Mouse (Mus musculus): ENCODE measurements around the gene Ppid. TPM values are rescaled to one million over a fixed set of nuclear protein-coding genes. Genes with fewer than 3 reads are reported as not detected.

Ppid gene
- total RNA-seq, 4 experiments from 2014 or later, result 37.5 to 50.4 (median 42.6) TPM

Other genes starting within 250 kb of the Ppid start
- 1 to 10 TPM; 2.8 to 4.3 (median 3.3) TPM for gene Fnip2, start 23.5 kb upstream of the Ppid start, total RNA-seq (2022)
- gene 4930579G24Rik, start 37.7 kb downstream of the Ppid start, total RNA-seq (2022), result 1 to 10 TPM; 1.0 to 1.7 (median 1.5) TPM
- 100 to 1,000 TPM; 103 to 128 (median 108) TPM for gene Etfdh, start 38.2 kb downstream of the Ppid start, total RNA-seq (2022)
- under 1 TPM in 1 of 4 experiments, not detected in 3; 0.08 TPM for gene Rxfp1, start 146.5 kb downstream of the Ppid start, total RNA-seq (2022)